Mouse (Mus musculus): ENCODE results near the gene Dhx15.

- no peak for TF ChIP-seq CTCF (IDR thresholded peaks at IDR 0.05; ENCODE audit: control insufficient read depth, insufficient read depth, insufficient read length)
- TF ChIP-seq MAX (IDR thresholded peaks at IDR 0.05) = no peak
- no peak for TF ChIP-seq USF1 (IDR thresholded peaks at IDR 0.05; ENCODE audit: low read depth)
- no peak for TF ChIP-seq CEBPB (IDR thresholded peaks at IDR 0.05; ENCODE audit: low read depth)
- TF ChIP-seq MYOD1 (IDR thresholded peaks at IDR 0.05; ENCODE audit: control insufficient read depth, insufficient read length, low read depth) = no peak
- no peak for TF ChIP-seq FOSL1 (IDR thresholded peaks at IDR 0.05; ENCODE audit: insufficient read depth, low read length, poor library complexity, severe bottlenecking)
- TF ChIP-seq MYOG (IDR thresholded peaks at IDR 0.05; ENCODE audit: control insufficient read depth, extremely low read depth, insufficient read length) = no peak
Observed at GRCm38 (mm10) chr5:52226677-52227076, 36.4 kb upstream of the Dhx15 start.
